Mouse (Mus musculus) C2C12 (cell line): ENCODE measurements around the gene Cib4. TPM values are rescaled to one million over a fixed set of nuclear protein-coding genes. Genes with fewer than 3 reads are reported as not detected.

ENCODE experiments used
- H3K27me3 ChIP-seq: one replicate; pipeline ENCODE4 v1.6.1; 2011; ENCODE audit not compliant: control insufficient read depth, insufficient read depth, insufficient read length
- H3K36me3 ChIP-seq: one replicate; pipeline ENCODE4 v1.6.1; 2011; ENCODE audit not compliant: control insufficient read depth, insufficient read depth
- H3K4me3 ChIP-seq: one replicate; pipeline ENCODE4 v1.5.1; 2011; ENCODE audit warnings: mild to moderate bottlenecking, control low read depth; ENCODE audit not compliant: poor library complexity, insufficient read depth, severe bottlenecking
- H3K79me2 ChIP-seq: one replicate; pipeline ENCODE4 v1.6.1; 2011; ENCODE audit not compliant: control insufficient read depth, insufficient read depth
- H3K79me3 ChIP-seq: one replicate; pipeline ENCODE4 v1.6.1; 2011; ENCODE audit warnings: low read depth, control low read depth
- H3ac ChIP-seq: one replicate; pipeline ENCODE3; 2011; ENCODE audit warnings: low read depth; ENCODE audit not compliant: control insufficient read depth, insufficient read length
- CEBPB ChIP-seq: IDR thresholded peaks from one replicate; pipeline ENCODE4 v1.6.1; 2011; ENCODE audit warnings: low read depth, mild to moderate bottlenecking, control low read depth, moderate library complexity
- CTCF ChIP-seq: IDR thresholded peaks from one replicate; pipeline ENCODE4 v1.5.1; 2011; ENCODE audit not compliant: control insufficient read depth, insufficient read depth, insufficient read length
- FOSL1 ChIP-seq: IDR thresholded peaks from one replicate; pipeline ENCODE4 v1.8.0; 2011; ENCODE audit warnings: mild to moderate bottlenecking, low read length; ENCODE audit not compliant: poor library complexity, insufficient read depth, severe bottlenecking
- MAX ChIP-seq: IDR thresholded peaks from one replicate; pipeline ENCODE4 v1.6.1; 2011; ENCODE audit warnings: mild to moderate bottlenecking, control low read depth
- MYOD1 ChIP-seq: IDR thresholded peaks from one replicate; pipeline ENCODE4 v1.6.1; 2011; ENCODE audit warnings: low read depth; ENCODE audit not compliant: control insufficient read depth, insufficient read length
- MYOG ChIP-seq: IDR thresholded peaks from one replicate; pipeline ENCODE4 v1.6.1; 2011; ENCODE audit not compliant: control insufficient read depth, insufficient read length; ENCODE audit errors: extremely low read depth
- USF1 ChIP-seq: IDR thresholded peaks from one replicate; pipeline ENCODE4 v1.6.1; 2011; ENCODE audit warnings: low read depth, mild to moderate bottlenecking, control low read depth, moderate library complexity
- polyA plus RNA-seq: library from polyadenylated mRNA; unstranded; fragments of >200 nt; fragmentation: generic; extraction: Trizol; gene quantifications from one replicate; pipeline ENCODE4 v1.2.1, GENCODE M21; 2012; ENCODE audit warnings: missing spikeins

Gene Cib4
- polyA plus RNA-seq, 1 experiment = not detected

DNA sequence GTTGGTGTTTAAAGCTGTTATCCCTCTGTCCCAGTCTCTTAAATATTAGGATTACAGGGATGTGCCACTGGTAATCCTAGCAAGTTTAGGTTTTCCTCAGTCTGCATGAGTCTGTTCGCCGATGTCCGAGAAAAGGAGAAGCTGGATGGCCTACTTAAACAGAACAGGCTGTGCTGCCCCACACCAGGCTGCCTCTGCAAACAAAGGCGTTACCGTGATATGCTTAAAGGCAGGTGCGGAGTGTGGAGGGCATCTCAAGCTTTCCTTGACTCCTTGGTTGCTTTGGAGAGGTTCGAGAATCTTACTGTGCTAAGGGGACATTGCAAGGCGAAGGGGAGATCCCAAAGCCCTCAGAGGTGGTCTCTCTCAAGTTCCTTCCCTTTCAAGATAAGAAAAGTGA lies 48.8 kb downstream of the Cib4 start:
- H3K27me3 ChIP-seq = peaks cover 40% of the 10 kb centered on the region
- H3ac ChIP-seq = no peak overlapping the region
- H3K36me3 ChIP-seq = no peaks in the 10 kb centered on the region
- no peaks in the 10 kb centered on the region for H3K79me3 ChIP-seq
- H3K4me3 ChIP-seq = no peak overlapping the region
- no peak for TF ChIP-seq USF1
- TF ChIP-seq CTCF = no peak
- no peak for TF ChIP-seq MYOG
- TF ChIP-seq MAX = no peak
- no peaks in the 10 kb centered on the region for H3K79me2 ChIP-seq

DNA sequence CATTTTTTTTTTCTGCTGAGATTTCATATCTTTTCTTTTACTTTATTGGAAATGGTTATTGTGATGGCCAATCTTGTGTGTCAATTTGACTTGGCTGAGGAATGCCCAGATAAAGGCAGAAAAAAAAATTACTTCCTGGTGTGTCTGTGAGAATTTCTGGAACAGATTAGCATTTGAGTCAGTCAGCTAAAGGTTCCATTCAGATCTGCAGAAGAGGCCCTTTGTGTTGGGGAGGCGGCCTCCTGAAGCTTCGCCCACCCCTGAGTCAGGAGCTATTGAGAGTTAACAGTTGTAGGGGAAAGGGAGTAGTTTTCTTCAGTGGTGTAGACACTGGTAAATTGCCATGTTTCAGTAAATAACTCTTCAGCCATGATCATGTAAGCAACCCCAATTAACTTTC lies 50.3 kb downstream of the Cib4 start:
- Histone ChIP-seq H3K4me3 (no peak overlapping the region), H3K27me3 (peaks cover 40% of the 10 kb centered on the region), H3K36me3 (no peaks in the 10 kb centered on the region), H3K79me2 (no peaks in the 10 kb centered on the region), H3K79me3 (no peaks in the 10 kb centered on the region), H3ac (no peak overlapping the region)
- TF ChIP-seq USF1 = no peak

DNA sequence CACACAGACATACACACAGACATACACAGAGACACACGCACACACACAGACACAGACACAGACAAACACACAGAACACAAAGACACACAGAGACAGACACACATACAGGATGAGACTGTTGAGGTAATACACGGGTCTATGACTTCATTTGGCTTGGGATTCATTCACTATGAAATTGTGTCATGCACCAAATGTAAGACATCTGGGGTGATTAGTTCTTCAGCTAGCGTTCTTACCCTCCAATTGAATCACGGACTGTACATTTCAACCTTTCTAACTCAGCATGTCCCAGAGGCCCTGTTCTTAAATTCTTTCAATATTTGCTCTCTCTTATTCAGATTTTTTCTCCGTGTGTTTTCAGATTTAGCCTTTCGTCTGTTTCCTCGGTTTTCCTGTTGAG lies 51.0 kb downstream of the Cib4 start:
- Histone ChIP-seq H3K79me3 (no peaks in the 10 kb centered on the region), H3ac (no peak overlapping the region), H3K27me3 (peaks cover 40% of the 10 kb centered on the region), H3K79me2 (no peaks in the 10 kb centered on the region), H3K36me3 (no peaks in the 10 kb centered on the region), H3K4me3 (no peak overlapping the region)
- no peak for TF ChIP-seq MAX
- no peak for TF ChIP-seq CTCF
- no peak for TF ChIP-seq MYOD1
- TF ChIP-seq USF1 = no peak
- TF ChIP-seq MYOG = no peak
- no peak for TF ChIP-seq FOSL1
- TF ChIP-seq CEBPB = no peak

DNA sequence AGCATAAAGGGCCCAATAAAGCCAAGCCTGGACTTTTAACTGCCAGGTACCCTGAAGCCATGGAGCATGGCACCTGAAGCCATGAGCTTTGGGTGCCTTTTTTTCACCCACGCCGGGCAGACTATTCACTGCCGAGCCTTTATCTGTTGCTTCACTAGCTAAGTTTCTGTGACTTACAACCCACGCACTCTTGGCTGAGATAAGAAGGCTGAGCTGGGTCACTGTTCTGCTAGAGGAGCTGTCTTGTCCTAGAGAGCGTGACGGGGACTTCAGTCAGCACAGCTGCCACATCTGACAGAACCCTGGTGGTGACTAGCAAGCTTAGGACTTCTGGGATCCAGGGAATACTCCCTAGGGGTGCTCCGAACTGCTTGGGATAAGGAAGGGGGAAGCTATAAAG lies 51.9 kb downstream of the Cib4 start:
- H3K4me3 ChIP-seq = no peak overlapping the region
- H3K79me2 ChIP-seq = no peaks in the 10 kb centered on the region
- no peak overlapping the region for H3ac ChIP-seq
- H3K36me3 ChIP-seq = no peaks in the 10 kb centered on the region
- TF ChIP-seq MYOD1 = no peak
- no peak for TF ChIP-seq USF1
- TF ChIP-seq CEBPB = no peak
- no peak for TF ChIP-seq CTCF
- TF ChIP-seq FOSL1 = no peak
- no peaks in the 10 kb centered on the region for H3K79me3 ChIP-seq
- H3K27me3 ChIP-seq = peaks cover 39% of the 10 kb centered on the region

DNA sequence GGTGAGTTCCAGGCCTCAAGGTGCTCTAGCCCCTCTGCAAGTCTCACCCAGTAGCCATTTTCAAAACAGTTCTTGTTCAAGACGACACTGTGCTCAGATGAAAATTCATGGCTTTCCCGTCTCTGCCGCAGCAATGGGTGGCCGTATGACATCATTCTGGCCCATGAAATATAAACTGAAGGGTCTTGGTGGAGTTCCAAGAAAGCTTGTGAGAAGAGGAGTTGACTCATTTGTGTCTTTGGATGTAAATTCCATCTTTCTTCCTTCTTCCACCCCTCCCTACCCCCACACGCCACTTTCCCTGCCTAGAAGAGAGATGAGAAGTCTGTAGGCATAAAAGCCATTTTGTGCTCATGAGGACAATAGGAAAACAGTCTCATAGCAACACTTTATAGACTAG lies 54.8 kb downstream of the Cib4 start:
- no peak overlapping the region for H3K4me3 ChIP-seq
- TF ChIP-seq FOSL1 (no peak), MYOG (no peak), MAX (no peak), CEBPB (no peak), USF1 (no peak), CTCF (no peak)
- no peaks in the 10 kb centered on the region for H3K79me2 ChIP-seq
- no peaks in the 10 kb centered on the region for H3K79me3 ChIP-seq
- no peaks in the 10 kb centered on the region for H3K36me3 ChIP-seq
- H3K27me3 ChIP-seq = peaks cover 35% of the 10 kb centered on the region
- H3ac ChIP-seq = no peak overlapping the region

DNA sequence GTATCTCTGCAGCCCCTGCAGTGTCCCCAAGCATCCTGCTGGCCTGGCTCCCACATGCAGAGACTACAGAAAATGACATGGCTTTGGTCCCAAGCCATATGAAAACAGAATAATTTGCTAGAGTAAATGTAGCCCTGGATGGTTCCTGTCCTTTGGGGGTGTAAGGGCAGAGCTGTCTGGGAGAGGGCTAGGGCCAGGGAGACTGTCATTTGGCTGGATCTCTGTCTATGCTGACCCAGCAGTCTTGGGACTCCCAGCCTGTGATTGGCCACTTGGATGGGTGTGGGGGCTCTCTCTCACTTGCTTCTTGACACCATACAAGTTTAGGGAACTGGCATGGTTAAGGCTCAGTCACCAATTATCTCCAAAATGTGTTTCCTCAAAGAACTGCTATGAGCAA lies 55.4 kb downstream of the Cib4 start:
- no peaks in the 10 kb centered on the region for H3K36me3 ChIP-seq
- H3K4me3 ChIP-seq = no peak overlapping the region
- H3ac ChIP-seq = no peak overlapping the region
- H3K79me2 ChIP-seq = no peaks in the 10 kb centered on the region
- no peaks in the 10 kb centered on the region for H3K79me3 ChIP-seq
- peaks cover 36% of the 10 kb centered on the region for H3K27me3 ChIP-seq
- TF ChIP-seq CEBPB (no peak), FOSL1 (no peak), CTCF (no peak), MAX (no peak), USF1 (no peak), MYOD1 (no peak), MYOG (no peak)

DNA sequence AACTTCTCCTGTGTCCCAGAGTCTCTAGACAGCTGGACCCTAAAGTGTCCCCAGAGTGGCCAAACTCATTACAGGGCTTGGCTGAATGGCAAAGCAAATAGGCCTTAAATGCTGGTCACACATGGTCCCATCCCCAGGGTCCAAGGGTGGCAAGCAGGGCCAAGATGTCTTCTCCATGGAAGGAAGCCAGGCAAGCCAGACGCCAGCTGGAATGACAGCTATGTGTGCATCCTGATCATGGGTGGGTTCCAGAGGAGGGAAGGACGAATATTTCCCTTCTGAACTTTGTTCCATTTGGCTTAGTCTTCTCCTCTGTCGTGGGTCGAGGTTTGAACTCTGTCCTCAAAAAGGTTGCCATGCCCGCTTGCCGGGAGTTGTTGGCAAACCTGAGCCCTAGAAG lies 60.5 kb downstream of the Cib4 start:
- H3K27me3 ChIP-seq = peaks cover 61% of the 10 kb centered on the region
- no peaks in the 10 kb centered on the region for H3K79me3 ChIP-seq

More for the DNA sequence above, 60.5 kb downstream of the Cib4 start:
- no peak overlapping the region for H3K4me3 ChIP-seq
- TF ChIP-seq CTCF = no peak
- TF ChIP-seq FOSL1 = no peak
- TF ChIP-seq USF1 = no peak
- no peaks in the 10 kb centered on the region for H3K79me2 ChIP-seq
- H3K36me3 ChIP-seq = no peaks in the 10 kb centered on the region
- no peak overlapping the region for H3ac ChIP-seq
